Mouse (Mus musculus) liver, embryonic 14.5 days (tissue): Measurements from ENCODE around the gene Mesd.

Source experiments
- CTCF ChIP-seq: IDR thresholded peaks from 2 replicates; pipeline ENCODE4 v1.5.1; 2016; ENCODE audit warnings: antibody characterized with exemption, low read depth, control low read depth
- EP300 ChIP-seq: IDR thresholded peaks from 2 replicates; pipeline ENCODE4 v1.6.1; 2016; ENCODE audit warnings: antibody characterized with exemption, low read depth

GRCm38 (mm10) chr7:83838525-83839224 is 45.6 kb upstream of the Mesd start:
- no peak for TF ChIP-seq CTCF
- TF ChIP-seq EP300: no peak
